Mouse (Mus musculus) kidney, embryonic 14.5 days (tissue): Measurements from ENCODE around the gene Hist1h3e. TPM values are rescaled to one million over a fixed set of nuclear protein-coding genes. Genes with fewer than 3 reads are reported as not detected.
A peak's percentile ranks its signal among the peaks of the same experiment; 100 is the strongest.
"Not testable (repeated sequence)": the region's sequence is repeated elsewhere in the genome, so short reads cannot be mapped to it uniquely, and the experiment has no call there.

Experiments used
- ATAC-seq: fragments of 200-750 bp; cut with Nextera tagmentation; 2 replicates; pipeline ENCODE4 v1.8.0; 2017; ENCODE audit warnings: moderate number of reproducible peaks, mild to moderate bottlenecking, moderate TSS enrichment, moderate library complexity; ENCODE audit not compliant: low FRiP score, low TSS enrichment
- H3K27ac ChIP-seq: fragments of 300-500 bp; sonication (generic); 2 replicates; pipeline ENCODE4 v1.5.1; 2014; ENCODE audit warnings: low read depth, mild to moderate bottlenecking, low read length, moderate library complexity, mixed read lengths
- H3K27me3 ChIP-seq: fragments of 300-500 bp; sonication (generic); 2 replicates; pipeline ENCODE4 v1.6.1; 2014; ENCODE audit warnings: mild to moderate bottlenecking, low read length; ENCODE audit not compliant: control insufficient read depth, insufficient read depth
- H3K36me3 ChIP-seq: fragments of 300-500 bp; sonication (generic); 2 replicates; pipeline ENCODE4 v1.6.1; 2014; ENCODE audit warnings: low read length, mixed read lengths; ENCODE audit not compliant: control insufficient read depth, insufficient read depth
- H3K4me1 ChIP-seq: fragments of 300-500 bp; sonication (generic); 2 replicates; pipeline ENCODE4 v1.6.1; 2014; ENCODE audit warnings: low read length, mixed read lengths; ENCODE audit not compliant: control insufficient read depth, insufficient read depth
- H3K4me2 ChIP-seq: fragments of 300-500 bp; sonication (generic); replicated peaks from 2 replicates; pipeline ENCODE4 v1.6.1; 2014; ENCODE audit warnings: low read depth, mild to moderate bottlenecking, low read length
- H3K4me3 ChIP-seq: fragments of 300-500 bp; sonication (generic); 2 replicates; pipeline ENCODE4 v1.5.1; 2014; ENCODE audit warnings: mild to moderate bottlenecking, low read length
- H3K9ac ChIP-seq: fragments of 300-500 bp; sonication (generic); 2 replicates; pipeline ENCODE4 v1.6.1; 2014; ENCODE audit warnings: low read depth, mild to moderate bottlenecking, low read length, moderate library complexity
- H3K9me3 ChIP-seq: fragments of 300-500 bp; sonication (generic); 2 replicates; pipeline ENCODE4 v1.6.1; 2016; ENCODE audit warnings: low read length; ENCODE audit not compliant: control insufficient read depth
- WGBS: fragments of 180-500 bp; shearing (Covaris S2); extraction: QIAGEN DNeasy Blood & Tissue Kit; methylation state at CpG from one replicate; pipeline ENCODE4 v1.1.7; 2014; 5-methylcytosine and 5-hydroxymethylcytosine counted together
- polyA plus RNA-seq: library from polyadenylated mRNA; unstranded; fragments of >200 nt; fragmentation: Nextera tagmentation; extraction: Ambion mirVana; gene quantifications from 2 replicates; pipeline ENCODE4 v1.2.1, GENCODE M21; 2014

Hist1h3e gene
- polyA plus RNA-seq, 1 experiment from 2014 or later, result 11.4 TPM

GRCm38 (mm10) chr13:23576351-23576881 lies 14.2 kb upstream of the Hist1h3e start:
- 6% methylated on average over 7 of the region's 7 CpGs for WGBS
- H3K9me3 ChIP-seq, result no peaks in the 10 kb centered on the region

GRCm38 (mm10) chr13:23575864-23576313 lies 13.7 kb upstream of the Hist1h3e start:
- H3K4me2 ChIP-seq, result peak overlapping the region; percentile 60
- ATAC-seq, H3K36me3 ChIP-seq, H3K27me3 ChIP-seq, H3K9me3 ChIP-seq, H3K4me1 ChIP-seq: not testable (repeated sequence)
- 0% methylated on average over 8 of the region's 40 CpGs for WGBS
- H3K9ac ChIP-seq, result peak overlapping the region; percentile 80
- H3K27ac ChIP-seq, result peak overlapping the region; percentile 78
- H3K4me3 ChIP-seq, result peak overlapping the region; percentile 54

More at GRCm38 (mm10) chr13:23576351-23576881, 14.2 kb upstream of the Hist1h3e start:
- Histone ChIP-seq H3K27ac (peak overlapping the region; percentile 78), H3K9ac (peak overlapping the region; percentile 80), H3K4me1 (0 out of 2 replicates have a peak, but pooled peaks cover 11% of the 10 kb centered on the region), H3K36me3 (no peaks in the 10 kb centered on the region), H3K4me2 (peak overlapping the region; percentile 60), H3K4me3 (peak overlapping the region; percentile 54), H3K27me3 (no peaks in the 10 kb centered on the region)
- ATAC-seq, result no peak

- under 1% methylated on average over 18 of the region's 18 CpGs for WGBS
- Histone ChIP-seq H3K4me1 (0 out of 2 replicates have a peak, but pooled peaks cover 6% of the 10 kb centered on the region), H3K27me3 (no peaks in the 10 kb centered on the region), H3K4me3 (peak within 1 kb of the TSS; percentile 54), H3K36me3 (no peaks in the 10 kb centered on the region), H3K9ac (peak within 1 kb of the TSS; percentile 80), H3K27ac (peak within 1 kb of the TSS; percentile 94), H3K9me3 (no peaks in the 10 kb centered on the region), H3K4me2 (peak within 1 kb of the TSS; percentile 60)
- ATAC-seq, result peak; percentile 66
These were observed 13.2 kb upstream of the Hist1h3e start, which contains the start of gene Hist1h3d for GRCm38 (mm10) chr13:23575271-23575851. Gene Hist1h3d (plus strand): TSS chr13:23575763.

GRCm38 (mm10) chr13:23574546-23575170 lies 12.5 kb upstream of the Hist1h3e start:
- H3K27ac ChIP-seq, result peak overlapping the region; percentile 94
- peak overlapping the region; percentile 54 for H3K4me3 ChIP-seq
- not testable (repeated sequence) for H3K4me1 ChIP-seq, H3K36me3 ChIP-seq, ATAC-seq, H3K27me3 ChIP-seq, H3K9me3 ChIP-seq
- 4% methylated on average over 7 of the region's 39 CpGs for WGBS
- H3K9ac ChIP-seq, result peak overlapping the region; percentile 82
- H3K4me2 ChIP-seq, result peak overlapping the region; percentile 46

GRCm38 (mm10) chr13:23573898-23574524 lies 11.8 kb upstream of the Hist1h3e start, which contains the start of the genes Hist1h2bf and Hist1h2ad:
Gene Hist1h2bf (minus strand): TSS chr13:23574196.
Gene Hist1h2ad (plus strand): TSS chr13:23574381.
- H3K4me2 ChIP-seq, result peak within 1 kb of the TSS; percentile 69
- WGBS, result under 1% methylated on average over 30 of the region's 42 CpGs
- H3K27me3 ChIP-seq, H3K36me3 ChIP-seq, H3K9me3 ChIP-seq, H3K4me1 ChIP-seq: not testable (repeated sequence)
- peak within 1 kb of the TSS; percentile 54 for H3K4me3 ChIP-seq
- peak; percentile 92 for ATAC-seq
- peak within 1 kb of the TSS; percentile 82 for H3K9ac ChIP-seq
- peak within 1 kb of the TSS; percentile 94 for H3K27ac ChIP-seq

GRCm38 (mm10) chr13:23573034-23573897 lies 11.1 kb upstream of the Hist1h3e start:
- H3K4me3 ChIP-seq, result peak overlapping the region; percentile 43
- H3K27ac ChIP-seq, result peak overlapping the region; percentile 92
- not testable (repeated sequence) for H3K27me3 ChIP-seq, H3K4me1 ChIP-seq, H3K36me3 ChIP-seq, H3K9me3 ChIP-seq, ATAC-seq
- WGBS, result 12% methylated on average over 17 of the region's 20 CpGs
- H3K4me2 ChIP-seq, result peak overlapping the region; percentile 69
- peak overlapping the region; percentile 82 for H3K9ac ChIP-seq

- no peaks in the 10 kb centered on the region for H3K9me3 ChIP-seq
- H3K9ac ChIP-seq, result peak overlapping the region; percentile 82
- H3K4me2 ChIP-seq, result peak overlapping the region; percentile 69
- peak overlapping the region; percentile 92 for H3K27ac ChIP-seq
- H3K4me3 ChIP-seq, result peak overlapping the region; percentile 43
- no peaks in the 10 kb centered on the region for H3K27me3 ChIP-seq
- no peak for ATAC-seq
- H3K36me3 ChIP-seq, result no peaks in the 10 kb centered on the region
- WGBS, result 27% methylated on average over 2 of the region's 2 CpGs
- H3K4me1 ChIP-seq, result 0 out of 2 replicates have a peak, but pooled peaks cover 6% of the 10 kb centered on the region
These were observed 10.3 kb upstream of the Hist1h3e start for GRCm38 (mm10) chr13:23572218-23573033.
